Mouse (Mus musculus) cerebellum, adult 9-11 months (tissue): ENCODE data around the gene Tead2.
"Not testable (repeated sequence)": the region's sequence is repeated elsewhere in the genome, so short reads cannot be mapped to it uniquely, and the experiment has no call there.

Source experiments
- DNase-seq: peaks from one replicate; pipeline ENCODE4 v3.0.0; 2022

Tead2 gene

DNA sequence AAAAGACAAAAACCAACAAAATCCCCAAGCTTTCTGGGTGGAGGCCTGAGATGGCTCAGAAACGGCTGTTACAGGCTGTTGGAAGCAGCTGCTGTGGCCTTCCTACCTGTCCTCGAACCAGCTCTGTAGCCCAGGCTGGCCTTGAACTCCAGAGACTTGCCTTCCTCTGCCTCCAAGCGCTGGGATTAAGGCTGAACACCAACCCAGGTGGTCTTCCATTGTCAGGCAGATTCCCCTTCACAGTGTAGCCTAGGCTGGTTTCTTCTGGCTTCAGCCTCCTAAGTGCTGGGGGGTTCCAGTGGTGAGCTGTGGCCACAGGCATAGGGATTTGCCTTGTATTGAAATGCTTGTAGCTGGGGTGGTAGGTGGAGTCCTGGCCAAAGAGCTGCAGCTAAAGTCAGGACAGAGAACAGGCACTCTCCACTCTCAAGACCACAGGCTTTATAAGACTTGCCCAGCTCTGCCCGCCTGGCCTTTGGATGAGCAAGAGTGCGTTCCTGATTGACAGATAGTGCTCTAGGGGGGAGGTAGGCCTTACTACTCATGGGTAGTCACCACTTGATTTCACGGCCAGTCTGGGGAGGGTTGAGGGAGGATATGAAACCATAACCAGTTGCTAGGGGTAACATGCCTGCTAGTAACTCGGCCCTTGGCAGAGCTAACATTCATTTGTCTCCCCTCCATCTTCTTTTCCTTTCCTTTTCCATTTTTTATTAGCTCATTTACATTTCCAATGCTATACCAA is 14.1 kb downstream of the Tead2 start:
- no peak for DNase-seq

DNA sequence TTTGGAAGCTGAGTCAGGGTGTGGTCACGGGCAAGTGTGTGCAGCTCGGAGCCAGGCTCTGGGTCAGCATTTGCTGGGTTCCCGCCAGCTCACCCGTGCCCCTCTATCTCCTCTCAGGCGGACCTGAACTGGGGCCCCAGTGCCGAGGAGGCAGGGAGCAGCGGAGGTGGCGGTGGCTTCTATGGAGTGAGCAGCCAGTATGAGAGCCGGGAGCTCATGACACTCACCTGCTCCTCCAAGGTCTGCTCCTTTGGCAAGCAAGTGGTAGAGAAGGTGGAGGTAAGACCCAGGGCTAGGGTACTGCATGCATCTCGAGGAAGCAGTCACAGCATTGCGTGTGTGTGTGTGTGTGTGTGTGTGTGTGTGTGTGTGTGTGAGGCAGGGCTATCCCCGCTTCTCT is 15.6 kb downstream of the Tead2 start:
- DNase-seq, result no peak

DNA sequence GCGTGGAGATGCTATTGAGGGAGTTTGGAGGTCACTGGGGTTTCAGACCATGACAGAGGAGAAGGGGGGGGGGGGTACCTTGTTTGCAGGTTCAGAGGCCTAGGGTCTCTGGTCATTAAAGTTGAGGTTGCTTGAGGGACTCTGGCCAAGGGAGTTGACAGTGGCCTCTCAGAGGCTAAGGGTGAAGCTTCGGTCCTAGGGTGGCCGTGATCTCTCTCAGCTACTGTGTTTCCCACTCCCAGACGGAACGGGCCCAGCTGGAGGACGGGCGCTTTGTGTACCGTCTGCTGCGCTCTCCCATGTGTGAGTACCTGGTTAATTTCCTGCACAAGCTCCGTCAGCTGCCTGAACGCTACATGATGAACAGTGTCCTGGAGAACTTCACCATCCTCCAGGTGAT is 16.4 kb downstream of the Tead2 start:
- DNase-seq, result no peak

- DNase-seq, result no peak
Measured at GRCm38 (mm10) chr7:45232716-45233465, 17.3 kb downstream of the Tead2 start.

- peak; percentile 32 for DNase-seq
Measured at GRCm38 (mm10) chr7:45233580-45234332, 18.2 kb downstream of the Tead2 start.

DNA sequence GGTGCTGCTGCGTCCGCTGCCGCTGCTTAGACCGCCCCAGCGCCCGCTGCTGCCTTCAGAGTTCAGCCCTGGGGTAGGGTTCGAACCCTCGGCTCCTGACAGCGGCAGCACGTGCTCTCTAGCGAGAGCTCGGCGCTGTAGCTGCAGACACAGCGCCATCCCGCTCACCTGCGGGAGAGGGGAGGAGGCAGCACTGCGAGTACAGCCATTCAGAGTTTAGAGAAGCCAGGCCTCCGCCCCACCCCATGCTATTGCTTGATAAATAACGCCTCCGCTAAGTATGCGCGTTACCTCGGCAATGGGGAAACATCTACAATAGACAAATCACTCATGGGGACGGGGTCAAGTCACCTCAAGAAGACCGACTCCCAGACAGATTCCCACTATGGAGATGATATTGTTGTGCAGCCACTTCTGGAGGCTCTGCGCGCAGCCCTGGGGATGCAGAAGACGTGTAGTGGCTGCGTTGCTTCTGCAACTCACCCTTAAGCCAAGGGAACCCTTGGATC is 18.8 kb downstream of the Tead2 start:
- no peak for DNase-seq

DNA sequence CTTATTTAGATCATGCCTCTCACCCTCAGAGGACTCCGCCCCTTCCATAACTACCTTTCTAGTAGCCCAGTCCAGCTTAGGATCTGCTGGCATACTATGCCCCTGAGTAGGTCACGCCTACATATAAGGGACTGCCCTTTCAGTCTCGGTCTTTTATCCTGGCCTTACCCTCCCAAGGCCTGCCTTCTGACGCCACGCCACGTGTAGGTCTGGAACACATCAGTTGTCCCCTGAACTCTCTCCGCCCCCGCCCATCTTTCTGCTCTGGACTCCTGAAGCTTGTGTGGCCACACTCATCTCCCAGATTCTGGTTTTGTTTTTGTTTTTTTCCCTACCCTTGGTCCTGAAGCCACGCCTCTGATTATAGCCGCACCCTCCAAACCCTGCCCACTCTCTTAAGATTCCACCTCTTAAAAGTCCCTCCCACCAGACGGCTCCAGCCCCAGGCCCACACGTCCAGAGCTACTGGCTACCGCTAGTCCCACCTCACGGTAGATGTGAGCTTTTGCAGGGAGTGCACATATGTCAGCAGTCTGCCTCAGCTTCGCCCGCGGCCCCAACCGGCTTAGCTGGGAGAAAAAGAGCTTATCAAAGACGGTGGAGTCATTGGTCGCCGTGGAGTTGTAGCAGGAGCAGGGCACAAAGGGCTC is 19.5 kb downstream of the Tead2 start:
- no peak for DNase-seq

- DNase-seq, result no peak
Measured at GRCm38 (mm10) chr7:45235656-45236180, 20.2 kb downstream of the Tead2 start.

- DNase-seq, result no peak
Measured at GRCm38 (mm10) chr7:45237747-45238699, 22.5 kb downstream of the Tead2 start.

GRCm38 (mm10) chr7:45238723-45239496 is 23.4 kb downstream of the Tead2 start, which contains the start of gene Cd37:
Gene Cd37, minus strand, starts transcription at chr7:45239115.
- DNase-seq, result no peak

GRCm38 (mm10) chr7:45240109-45240508 is 24.6 kb downstream of the Tead2 start:
- DNase-seq, result no peak

DNA sequence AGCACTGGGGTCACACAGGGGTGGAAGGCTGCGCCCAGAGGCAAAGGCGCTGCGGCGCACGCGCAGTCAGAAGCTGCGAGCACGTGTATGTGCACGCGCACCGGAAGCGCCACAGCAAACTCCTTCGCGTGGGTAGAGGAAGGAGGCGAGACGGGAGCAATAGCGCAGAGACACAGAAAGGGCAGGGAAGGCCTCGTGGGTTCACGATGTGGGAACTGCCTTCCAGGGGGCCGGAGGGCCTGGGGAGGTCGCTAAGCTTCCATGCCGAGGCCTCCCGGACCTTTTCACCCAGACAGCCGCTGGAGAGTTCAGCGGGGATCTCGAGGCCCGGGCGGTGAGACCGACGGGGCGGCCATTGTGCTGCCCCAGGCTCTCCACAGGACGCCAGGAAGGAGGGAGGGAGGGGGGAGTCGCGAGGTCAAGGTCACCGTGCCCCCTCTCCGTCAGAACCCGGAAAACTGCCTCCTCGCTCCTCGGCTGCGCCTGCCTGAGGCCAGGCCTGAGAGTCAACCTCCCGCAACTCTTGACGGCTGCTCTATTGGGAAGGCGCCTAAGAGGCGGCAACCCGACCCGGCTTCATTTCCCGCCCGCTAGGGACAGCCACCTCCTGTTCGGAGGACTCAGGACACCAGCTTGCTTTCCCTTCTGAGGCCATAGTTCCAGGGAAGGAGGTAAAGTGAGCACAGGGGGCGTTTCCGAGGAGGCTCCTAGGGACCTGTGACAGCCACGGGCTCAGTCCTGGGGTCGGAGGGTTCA is 25.3 kb downstream of the Tead2 start, which contains the start of gene Slc6a16:
Gene Slc6a16, plus strand, starts transcription at position 453 of the 756 bp plus-strand sequence.
- no peak for DNase-seq

DNA sequence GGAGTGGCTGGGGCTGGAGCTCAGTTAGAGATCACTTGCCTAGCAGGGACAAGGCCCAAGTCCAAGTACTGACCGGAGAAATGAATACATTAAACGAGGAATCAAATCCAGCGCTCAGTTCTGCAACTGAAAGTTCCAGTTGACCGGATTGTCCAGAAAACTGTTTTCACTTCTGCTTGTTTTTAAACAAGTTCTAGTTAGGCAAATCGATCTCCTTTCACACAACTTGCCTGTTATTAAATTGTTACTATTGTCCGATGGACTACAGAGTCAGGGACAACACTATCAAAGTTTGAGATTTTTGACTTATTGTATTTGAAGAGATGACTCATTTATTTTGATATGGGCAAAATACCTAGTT is 25.8 kb downstream of the Tead2 start:
- no peak for DNase-seq

DNA sequence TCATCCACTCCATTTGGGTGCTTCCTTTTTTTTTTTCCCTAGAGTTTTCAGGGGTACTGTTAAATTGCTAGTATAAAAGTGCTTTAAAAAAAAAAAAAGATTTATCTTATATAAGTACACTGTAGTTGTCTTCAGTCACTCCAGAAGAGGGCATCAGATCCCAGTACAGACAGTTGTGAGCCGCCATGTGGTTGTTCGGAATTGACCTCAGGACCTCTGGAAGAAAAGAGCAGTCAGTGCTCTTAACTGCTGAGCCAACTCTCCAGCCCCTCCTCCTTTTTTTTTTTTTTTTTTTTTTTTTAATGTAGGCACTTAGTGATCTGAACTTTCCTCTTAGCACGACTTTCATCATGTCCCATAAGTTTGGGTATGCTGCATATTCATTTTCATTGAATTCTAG is 32.1 kb downstream of the Tead2 start:
- DNase-seq, result no peak

- DNase-seq, result no peak
Measured at GRCm38 (mm10) chr7:45253806-45254205, 38.3 kb downstream of the Tead2 start.

DNA sequence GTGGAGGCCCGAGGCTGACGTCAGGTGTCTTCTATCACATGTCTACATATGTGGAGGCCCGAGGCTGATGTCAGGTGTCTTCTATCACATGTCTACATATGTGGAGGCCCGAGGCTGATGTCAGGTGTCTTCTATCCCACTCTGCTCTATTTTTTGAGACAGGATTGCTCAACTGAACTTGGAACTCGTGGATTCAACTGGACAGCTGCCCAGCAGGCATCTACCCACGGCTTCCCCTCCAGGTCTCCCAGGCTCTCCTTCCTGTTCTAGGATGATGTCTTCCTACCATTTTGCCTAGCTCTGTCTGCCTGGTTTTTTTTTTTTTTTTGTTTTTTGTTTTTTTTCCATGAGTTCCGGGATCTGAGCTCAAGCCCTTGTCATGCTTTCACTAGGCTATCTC is 40.3 kb downstream of the Tead2 start:
- DNase-seq, result not testable (repeated sequence)

DNA sequence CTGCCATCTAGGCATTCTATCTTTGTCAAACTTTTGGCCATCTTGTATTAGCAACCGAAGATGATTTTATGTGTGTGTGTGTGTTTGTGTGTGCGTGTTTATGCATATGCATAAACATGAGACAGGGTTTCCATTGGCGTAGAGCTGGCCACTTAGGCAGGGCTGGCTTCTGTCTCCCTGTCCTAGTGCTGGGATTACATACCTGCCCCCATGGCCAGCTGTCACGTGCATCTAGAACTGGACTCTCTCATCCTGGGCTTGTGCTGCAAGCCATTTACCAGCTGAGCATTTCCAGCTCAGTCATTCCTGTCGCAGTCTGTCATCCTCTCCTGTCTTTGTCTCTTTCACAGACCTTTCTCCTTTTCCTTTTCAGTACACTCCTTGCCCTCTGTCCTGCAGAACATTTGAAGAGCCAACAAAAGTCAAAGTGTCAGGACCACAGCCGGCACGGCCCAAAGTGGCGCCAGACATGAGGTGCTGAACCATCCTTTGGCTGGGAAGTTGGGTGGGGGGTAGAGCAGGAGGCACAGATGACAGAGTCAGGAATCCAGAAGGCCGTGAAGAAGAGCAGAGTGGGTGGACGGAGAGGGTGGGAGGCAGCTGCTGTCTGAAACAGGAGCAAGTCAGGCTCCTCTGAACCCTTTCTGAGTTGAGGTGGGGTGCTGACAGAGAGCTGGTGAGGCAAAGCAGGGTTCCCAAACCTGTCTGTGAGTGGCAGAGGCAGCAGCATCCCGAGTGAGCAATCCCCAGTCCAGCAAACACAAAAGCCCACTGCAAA is 41.7 kb downstream of the Tead2 start:
- DNase-seq, result no peak

- DNase-seq, result no peak
Measured at GRCm38 (mm10) chr7:45259281-45259680, 43.7 kb downstream of the Tead2 start.

- DNase-seq, result no peak
Measured at GRCm38 (mm10) chr7:45262266-45262665, 46.7 kb downstream of the Tead2 start.
